Mouse (Mus musculus) spleen, embryonic (tissue): Measurements from ENCODE around the gene Atat1.

ENCODE experiments used
- CTCF ChIA-PET: fragments of 350-600 bp; sonication (Branson Sonifier 250); formaldehyde crosslinking; loops from one replicate; lab custom pipeline; 2022; lab: Charles Lee

Gene Atat1

GRCm38 (mm10) chr17:35918276-35919059 lies 8.6 kb upstream of the Atat1 start:
- CTCF ChIA-PET, result interaction anchor here (1.7 kb wide), 1 partner anchor 49 kb away, joined by 4 read pairs; no protein-coding TSS in a partner anchor

DNA sequence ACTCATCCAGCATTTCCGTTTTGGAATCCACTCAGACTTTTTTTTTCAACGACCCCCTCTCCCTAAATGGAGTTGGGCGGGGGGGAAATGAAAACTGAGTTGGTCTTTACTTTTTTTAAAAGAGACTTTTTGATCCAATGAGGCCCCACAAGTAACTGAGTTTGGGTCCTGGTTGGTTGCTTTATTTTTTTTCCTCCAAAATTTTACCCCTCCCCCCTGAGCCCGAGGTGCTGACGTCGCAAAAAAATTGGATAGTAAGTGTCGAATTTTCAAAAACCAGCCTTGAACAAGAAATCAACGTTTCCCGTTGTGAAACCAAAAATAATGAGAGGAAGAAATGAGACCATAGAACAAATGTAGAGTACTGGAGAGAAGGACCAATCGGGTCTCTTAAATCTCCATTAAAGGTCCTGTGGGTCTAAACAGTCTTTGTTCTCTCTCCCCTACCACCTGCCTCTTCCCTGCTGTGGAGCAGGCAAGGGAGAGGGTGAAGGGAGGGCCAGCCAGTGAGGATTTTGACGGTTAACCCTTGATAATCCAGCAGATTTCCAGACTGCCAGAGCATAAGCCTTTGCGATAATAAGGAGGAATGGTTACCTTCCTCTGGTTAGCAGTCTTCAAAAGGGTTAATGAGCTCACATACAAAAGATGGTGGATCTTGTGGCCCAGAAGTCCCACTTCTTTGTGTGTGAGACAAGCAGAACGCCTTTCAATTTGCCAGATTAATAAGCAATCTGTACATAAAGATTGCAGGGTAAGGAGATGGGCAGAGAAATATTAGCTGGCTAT lies 7.8 kb upstream of the Atat1 start:
- CTCF ChIA-PET, result no interaction called here

DNA sequence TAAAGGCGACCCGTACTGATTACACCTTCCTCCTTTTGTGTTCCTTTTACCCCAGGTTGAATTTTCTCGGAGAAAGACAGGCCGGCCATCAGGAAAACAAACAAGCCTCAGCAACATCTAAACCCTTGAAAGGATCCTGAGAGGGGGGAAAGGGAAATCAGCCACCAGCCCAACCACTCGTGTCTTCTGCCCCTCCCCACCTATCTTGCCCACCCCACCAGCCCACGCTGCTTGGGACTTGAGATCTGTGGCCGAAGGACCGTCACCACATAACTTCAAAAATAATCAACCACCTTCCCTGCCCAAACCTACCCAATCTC lies 7.2 kb upstream of the Atat1 start:
- CTCF ChIA-PET, result no interaction called here

DNA sequence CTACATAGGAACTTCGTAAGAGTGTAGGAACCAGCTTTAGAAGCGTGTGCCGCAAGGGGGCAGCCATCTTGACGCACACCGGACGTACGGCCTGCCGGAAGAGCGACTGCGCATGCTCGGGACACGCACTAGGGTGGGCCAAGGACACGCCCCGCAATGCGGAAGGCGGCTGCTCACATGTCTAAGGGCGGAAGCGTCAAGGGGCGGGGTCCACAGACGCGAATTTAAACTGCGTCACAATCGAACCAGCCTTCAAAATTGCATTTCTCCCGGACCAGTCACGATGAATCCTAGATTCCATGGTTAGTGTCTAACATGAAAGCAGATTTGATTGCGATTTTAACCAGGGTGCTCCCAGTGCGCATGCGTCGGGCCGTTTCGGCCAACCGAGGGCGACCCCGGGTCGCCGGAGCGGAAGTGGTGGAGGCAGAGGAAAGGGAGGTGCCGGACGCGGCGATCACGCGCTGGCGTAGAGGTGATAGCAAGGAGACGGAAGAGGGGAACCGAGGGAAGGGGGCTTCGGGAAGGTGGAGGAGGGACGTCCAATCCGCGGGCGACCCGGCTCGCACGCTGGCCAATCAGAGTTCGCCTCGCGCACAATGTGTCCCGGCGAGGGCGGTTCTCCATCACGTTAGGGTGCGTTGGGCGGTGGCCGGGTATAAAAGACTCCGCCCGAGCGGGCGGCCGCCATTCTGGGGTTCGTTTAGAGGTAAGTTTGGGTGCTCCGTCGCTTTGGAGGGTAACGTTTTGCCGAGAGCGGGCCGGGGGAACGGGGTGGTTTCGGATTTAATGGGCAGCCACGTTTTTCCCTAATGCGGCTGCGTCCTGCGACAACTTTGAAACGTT lies 6.6 kb upstream of the Atat1 start, which contains the start of the genes Mrps18b and Ppp1r10:
Mrps18b (minus strand) TSS at position 93 of the 846 bp plus-strand sequence.
Ppp1r10 (plus strand) TSS at position 138 of the 846 bp plus-strand sequence.
- CTCF ChIA-PET, result no interaction called here

DNA sequence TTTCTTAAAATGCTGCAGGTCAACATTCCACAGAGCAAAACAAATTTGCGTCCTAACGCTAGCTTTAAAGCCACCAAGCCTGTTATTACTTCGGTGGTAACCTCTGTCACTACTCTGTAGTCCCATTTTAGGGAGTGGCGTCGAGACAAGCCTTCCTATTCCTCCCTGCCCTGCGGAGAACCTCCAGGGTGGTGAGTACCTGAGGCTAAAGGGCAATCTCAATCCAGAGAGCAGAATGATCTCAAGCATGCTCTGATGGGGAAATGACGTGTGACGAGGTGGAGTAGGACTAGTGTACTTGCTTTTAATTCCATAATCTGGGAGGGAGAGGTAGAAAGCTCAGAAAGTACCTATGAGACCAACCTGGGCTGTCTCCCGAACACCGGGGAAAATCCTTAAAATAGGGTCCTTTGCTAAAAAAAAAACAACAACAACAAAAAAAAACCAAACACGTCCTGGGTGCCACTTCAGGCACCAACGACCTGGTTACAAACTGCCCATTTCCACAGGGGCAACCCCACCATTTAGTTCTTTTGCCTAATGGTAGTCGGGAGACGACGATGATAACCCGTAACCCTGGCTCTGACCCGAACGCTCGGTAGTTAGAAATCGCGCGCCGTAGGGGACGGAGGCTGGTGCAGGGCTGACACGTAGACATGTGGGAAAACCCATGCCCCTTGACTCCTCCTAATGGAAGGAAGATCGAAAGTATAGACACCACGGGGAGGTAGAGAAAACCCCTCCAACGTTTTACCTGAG lies 5.8 kb upstream of the Atat1 start:
- CTCF ChIA-PET, result interaction anchor here (0.7 kb wide), 1 partner anchor 263 kb away, joined by 3 read pairs; no protein-coding TSS in a partner anchor

DNA sequence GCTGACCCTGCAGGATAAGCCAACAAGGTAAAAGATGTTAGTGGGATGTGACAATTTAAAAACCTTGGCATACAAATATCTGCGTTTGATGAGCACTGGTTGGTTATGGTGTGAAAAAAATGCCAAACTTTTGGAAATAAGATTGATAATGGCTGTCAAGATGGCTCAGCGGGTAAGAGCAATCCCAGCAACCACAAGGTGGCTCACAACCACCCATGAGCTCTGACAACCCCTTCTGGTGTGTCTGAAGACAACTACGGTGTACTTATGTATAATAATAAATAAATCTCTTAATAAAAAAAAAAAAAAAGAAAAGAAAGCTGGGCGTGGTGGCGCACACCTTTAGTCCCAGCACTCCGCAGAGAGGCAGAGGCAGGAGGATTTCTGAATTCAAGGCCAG lies 5.1 kb upstream of the Atat1 start:
- CTCF ChIA-PET, result interaction anchor here (0.6 to 0.7 kb wide), 3 partner anchors 66 to 264 kb away, joined by 3 to 5 read pairs (median 3); no protein-coding TSS in a partner anchor

DNA sequence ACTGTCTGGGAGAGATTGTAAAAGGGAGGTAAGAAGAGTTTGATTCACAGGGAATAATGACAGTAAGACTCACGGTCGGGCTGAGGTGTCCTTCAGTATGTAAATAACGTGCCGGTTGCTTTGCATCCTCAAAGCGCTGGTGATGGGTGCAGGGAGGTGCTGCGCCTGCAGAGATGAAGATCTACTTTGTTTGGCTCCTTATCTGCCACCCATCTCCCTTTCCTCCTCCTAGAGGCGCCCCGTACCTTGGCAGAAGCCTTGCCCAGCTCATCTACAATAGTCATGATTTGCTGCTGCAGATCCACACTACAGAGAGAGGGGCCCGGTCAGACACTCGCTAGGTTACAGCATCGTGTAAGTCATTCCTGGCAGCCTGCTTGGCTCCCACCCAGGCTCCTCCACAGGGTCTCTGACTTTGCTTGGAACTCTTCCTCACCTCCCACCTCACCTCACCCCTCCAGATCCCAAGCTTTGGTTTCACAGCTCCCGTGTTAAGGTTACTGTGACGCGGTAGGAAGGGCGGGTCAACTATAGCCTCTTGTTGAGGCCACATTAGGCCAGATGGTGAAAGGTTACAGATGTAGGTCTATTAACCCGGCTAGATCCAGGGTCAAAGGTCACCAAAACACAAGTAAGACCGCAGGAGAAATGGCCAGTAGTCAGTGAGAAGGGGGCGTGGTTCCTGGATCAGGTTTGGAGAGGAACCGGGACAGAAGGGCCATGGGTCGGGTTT lies 523 bp downstream of the Atat1 start:
- CTCF ChIA-PET, result interaction anchor here (0.7 kb wide), 1 partner anchor 39 kb away, joined by 3 read pairs; no protein-coding TSS in a partner anchor

DNA sequence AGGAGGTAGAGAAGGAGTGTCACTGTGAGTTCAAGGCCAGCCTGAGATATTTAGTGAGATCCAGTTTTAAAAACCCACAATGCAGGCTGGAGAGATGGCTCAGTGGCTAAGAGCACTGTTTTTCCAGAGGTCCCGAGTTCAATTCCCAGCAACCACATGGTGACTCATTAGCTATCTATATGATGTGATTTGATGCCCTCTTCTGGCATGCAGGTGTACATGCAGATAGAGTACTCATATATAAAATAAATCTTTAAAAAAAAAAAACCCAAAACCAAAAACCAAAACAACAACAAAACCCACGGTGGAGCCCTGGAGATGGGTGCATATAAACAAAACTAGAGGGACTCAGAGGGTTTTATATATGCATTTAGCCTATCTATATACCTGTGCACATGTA lies 2.3 kb downstream of the Atat1 start:
- CTCF ChIA-PET, result interaction anchor here (0.9 kb wide), 1 partner anchor 118 kb away, joined by 3 read pairs; no protein-coding TSS in a partner anchor

DNA sequence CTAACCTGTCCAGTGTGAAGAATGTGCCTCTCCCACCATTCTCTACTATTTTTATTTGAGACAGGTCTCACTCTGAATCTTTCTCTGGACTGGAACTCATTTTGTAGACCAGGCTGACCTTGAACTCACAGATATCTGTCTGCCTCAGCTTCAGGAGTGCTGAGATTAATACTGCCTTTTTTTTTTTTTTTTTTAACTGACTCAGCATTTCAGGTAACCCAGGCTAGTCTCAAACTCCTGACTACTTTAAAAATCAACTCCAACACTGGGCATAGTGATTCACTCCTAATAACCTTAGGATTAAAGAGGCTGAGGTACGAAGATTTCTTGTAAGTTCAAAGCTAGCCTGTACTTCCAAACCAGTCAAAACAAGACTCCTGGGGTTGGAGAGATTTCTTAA lies 4.3 kb downstream of the Atat1 start:
- CTCF ChIA-PET, result interaction anchor here (0.6 kb wide), 2 partner anchors 11 to 23 kb away, joined by 3 to 4 read pairs; no protein-coding TSS in a partner anchor

DNA sequence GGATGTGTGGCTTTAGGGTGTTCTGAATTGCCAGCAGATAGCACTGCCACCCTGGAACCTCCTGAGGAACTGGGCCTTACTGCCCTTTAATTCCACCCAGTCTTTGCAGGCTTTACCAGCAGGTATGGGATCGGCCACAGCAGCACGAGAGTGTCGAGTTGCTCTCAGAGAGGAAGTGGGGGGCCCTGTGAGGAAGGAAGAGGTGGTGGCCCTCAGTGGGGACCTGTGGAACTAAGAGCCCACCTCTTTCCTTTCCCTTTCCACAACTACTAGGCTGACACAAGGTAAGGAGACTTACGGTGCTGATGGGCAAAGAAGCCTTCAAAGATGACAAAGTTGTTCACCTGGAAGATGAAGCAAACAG lies 5.9 kb downstream of the Atat1 start:
- CTCF ChIA-PET, result interaction anchor here (0.6 kb wide), 1 partner anchor 140 kb away, joined by 6 read pairs; no protein-coding TSS in a partner anchor

- CTCF ChIA-PET, result interaction anchor here (0.6 to 1.1 kb wide), 5 partner anchors 10 to 140 kb away, joined by 3 to 6 read pairs (median 3); no protein-coding TSS in a partner anchor
Observed at GRCm38 (mm10) chr17:35903343-35903991, 6.4 kb downstream of the Atat1 start.

DNA sequence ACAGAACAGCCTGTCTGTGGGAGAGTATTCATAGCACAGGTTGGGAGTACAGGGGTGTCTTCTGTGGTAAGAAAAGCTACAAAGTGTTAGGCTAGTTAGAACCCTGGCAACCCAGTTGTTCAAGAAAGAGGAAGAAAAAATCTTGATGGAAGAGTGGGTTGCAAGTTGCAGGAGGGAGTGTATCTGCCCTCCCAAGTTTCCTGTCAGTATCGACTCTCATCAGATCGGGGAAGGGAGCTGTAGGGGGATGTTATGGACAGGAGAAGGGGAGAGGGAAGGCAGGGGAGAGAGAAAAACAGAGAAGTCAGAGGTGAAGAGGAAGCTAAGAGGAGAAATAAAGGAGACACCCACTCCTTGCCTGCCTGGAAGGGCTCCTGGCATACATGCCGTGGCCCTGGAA lies 9.2 kb downstream of the Atat1 start:
- CTCF ChIA-PET, result interaction anchor here (0.6 to 1.0 kb wide), 3 partner anchors 9 to 26 kb away, joined by 3 to 4 read pairs (median 3); no protein-coding TSS in a partner anchor

DNA sequence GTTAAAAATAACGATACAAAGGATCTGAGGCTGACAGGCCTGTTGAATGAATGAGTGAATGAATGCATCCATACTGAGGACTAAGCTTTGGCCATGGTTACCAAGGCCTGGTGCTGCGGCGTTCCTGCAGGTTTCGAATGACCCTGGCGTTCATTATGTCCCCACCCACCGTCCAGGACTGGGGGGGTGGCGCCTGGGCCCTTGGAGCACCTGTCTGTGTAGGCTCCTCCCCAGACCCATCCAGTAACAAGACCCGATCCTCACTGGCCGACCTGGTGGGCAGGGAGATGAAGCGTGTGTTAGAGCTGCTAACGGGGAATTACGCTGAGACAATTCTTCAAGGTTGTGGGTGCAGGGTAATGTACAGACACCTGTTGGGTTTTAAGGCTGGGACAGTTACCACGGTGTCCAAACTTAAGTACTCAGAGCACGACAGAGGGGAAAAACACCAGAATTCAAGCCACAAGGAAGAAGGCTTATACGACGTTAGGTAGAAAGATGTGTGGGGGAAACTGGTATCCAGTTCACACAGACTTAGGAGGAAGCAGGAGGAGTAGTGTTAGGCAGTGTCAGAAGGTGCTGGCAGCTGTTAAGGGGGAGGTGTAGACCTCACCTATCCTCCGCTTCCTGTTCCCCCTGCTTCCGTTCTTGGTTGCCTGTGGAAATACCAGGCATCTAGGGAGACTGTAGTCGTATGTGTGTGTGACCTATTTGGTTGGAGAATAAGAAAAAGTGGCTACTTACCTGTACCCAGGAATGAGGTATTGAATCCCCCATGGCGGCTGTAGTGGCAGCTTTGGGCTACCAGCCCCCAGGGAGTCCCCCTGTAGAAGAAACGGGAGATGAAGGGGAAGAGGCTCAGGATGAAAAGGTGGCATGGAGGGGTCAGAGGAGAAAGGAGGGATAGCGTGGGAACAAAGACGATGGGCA lies 12.0 kb downstream of the Atat1 start:
- CTCF ChIA-PET, result interaction anchor here (0.7 kb wide), 1 partner anchor 40 kb away, joined by 3 read pairs; no protein-coding TSS in a partner anchor

GRCm38 (mm10) chr17:35896781-35897643 lies 12.9 kb downstream of the Atat1 start, which contains the start of gene 2310061I04Rik:
Gene 2310061I04Rik (minus strand): TSS chr17:35897431.
- CTCF ChIA-PET, result interaction anchor here (0.7 kb wide), 1 partner anchor 41 kb away, joined by 3 read pairs; no protein-coding TSS in a partner anchor

- CTCF ChIA-PET, result interaction anchor here (0.6 kb wide), 1 partner anchor 42 kb away, joined by 6 read pairs; no protein-coding TSS in a partner anchor
Observed at GRCm38 (mm10) chr17:35887725-35888124, 22.1 kb downstream of the Atat1 start.

GRCm38 (mm10) chr17:35883777-35884176 lies 26.1 kb downstream of the Atat1 start:
- CTCF ChIA-PET, result no interaction called here
